Mouse (Mus musculus): ENCODE measurements around the gene Ptpn6. TPM values are rescaled to one million over a fixed set of nuclear protein-coding genes. Genes with fewer than 3 reads are reported as not detected.

The Ptpn6 gene
- polyA plus RNA-seq, 1 experiment from 2014 or later = 16.7 TPM

DNA sequence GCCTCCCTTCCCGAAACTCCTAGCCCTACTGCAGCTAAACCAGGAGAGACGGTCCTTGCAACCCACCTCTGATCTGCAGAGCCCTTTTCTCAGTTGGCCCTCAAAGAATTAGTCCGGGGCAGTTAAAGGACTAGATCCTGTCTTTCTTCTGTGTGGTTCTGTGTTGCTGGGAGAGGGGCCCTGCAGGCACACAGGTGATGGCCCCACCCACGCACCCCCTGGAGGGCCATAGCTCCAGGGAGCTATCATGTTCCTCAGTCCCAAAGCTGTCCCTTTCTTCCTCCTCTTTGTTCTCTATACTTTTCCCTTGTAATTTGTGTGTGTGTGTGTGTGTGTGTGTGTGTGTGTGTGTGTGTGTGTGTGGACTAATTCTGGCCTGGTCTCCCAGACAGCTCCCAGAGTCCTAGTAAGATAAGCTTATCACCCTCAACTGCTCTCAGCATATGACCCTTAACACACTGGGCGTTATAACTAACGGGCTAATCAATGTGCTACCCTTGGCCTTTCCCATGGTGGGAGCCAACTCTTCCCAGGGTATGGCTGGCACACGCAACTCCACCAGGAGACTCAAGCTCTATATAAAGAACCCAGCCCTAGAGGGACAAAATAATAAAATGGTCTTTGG is 19.0 kb downstream of the Ptpn6 start:
- 54% methylated on average over 7 of the region's 7 CpGs for WGBS
- H3K4me1 ChIP-seq (replicated peaks) = peaks cover 5% of the 10 kb centered on the region; the same call in 1 of the 2 replicates
- peak overlapping the region; percentile 42 for H3K4me3 ChIP-seq (replicated peaks)
- H3K9me3 ChIP-seq = no peaks in the 10 kb centered on the region
- peak overlapping the region; percentile 62 for H3K9ac ChIP-seq
- no peaks in the 10 kb centered on the region for H3K27me3 ChIP-seq (replicated peaks)
- peak overlapping the region; percentile 51 for H3K4me2 ChIP-seq (replicated peaks)
- peaks cover 21% of the 10 kb centered on the region for H3K36me3 ChIP-seq
- peak; percentile 45 for ATAC-seq
- peak overlapping the region; percentile 79 for H3K27ac ChIP-seq

DNA sequence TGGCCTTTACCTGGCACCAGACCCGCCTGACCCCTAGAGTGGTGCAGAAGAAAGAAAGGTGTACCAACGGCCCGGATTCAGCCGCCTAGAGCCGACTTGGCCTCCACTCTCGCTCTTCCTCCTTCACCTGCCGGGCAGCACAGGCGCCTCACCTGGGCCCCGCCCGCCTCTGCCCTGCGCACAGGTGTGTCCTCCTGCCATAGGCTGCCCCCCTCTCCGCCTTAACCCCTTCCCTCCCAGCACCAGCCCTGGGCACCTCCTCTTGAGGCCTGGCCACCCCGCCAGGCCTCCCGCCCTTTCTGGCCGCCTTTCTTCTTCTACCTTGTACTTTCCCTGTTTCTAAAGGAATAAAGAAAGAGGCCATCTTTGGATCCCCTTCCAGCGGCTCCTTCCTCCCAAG is 19.8 kb downstream of the Ptpn6 start:
- Histone ChIP-seq H3K9ac (peak overlapping the region; percentile 62), H3K27ac (peak overlapping the region; percentile 79), H3K4me1 (replicated peaks) (peaks cover 10% of the 10 kb centered on the region; the same call in 1 of the 2 replicates), H3K4me3 (replicated peaks) (peak overlapping the region; percentile 42), H3K36me3 (peaks cover 21% of the 10 kb centered on the region), H3K27me3 (replicated peaks) (no peaks in the 10 kb centered on the region), H3K9me3 (no peaks in the 10 kb centered on the region), H3K4me2 (replicated peaks) (peak overlapping the region; percentile 51)
- WGBS = 40% methylated on average over 16 of the region's 16 CpGs
- ATAC-seq = peak; percentile 85

DNA sequence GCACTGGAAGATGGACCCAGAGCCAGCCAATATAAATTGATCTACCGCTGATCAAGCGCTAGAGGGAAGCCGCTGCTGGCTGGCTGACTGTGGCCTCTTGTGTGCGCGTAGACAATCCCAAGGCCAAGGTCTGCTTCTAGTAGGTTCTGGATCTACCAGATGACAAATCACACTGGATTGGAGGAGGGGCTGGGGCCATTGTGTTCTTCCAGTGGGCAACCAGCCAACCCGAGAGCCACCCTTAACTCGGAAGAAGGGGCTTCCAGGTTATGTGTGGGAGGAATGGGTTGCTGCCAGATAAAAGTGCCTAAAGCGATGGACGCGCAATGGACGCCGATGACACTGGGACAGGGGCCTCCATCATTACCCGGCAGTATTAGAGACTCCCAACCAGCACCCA is 20.5 kb downstream of the Ptpn6 start:
- ATAC-seq = no peak
- H3K9me3 ChIP-seq = no peaks in the 10 kb centered on the region
- H3K9ac ChIP-seq = peak overlapping the region; percentile 52
- H3K36me3 ChIP-seq = peaks cover 21% of the 10 kb centered on the region
- peak overlapping the region; percentile 42 for H3K4me3 ChIP-seq (replicated peaks)
- H3K4me2 ChIP-seq (replicated peaks) = peak overlapping the region; percentile 44
- 39% methylated on average over 13 of the region's 13 CpGs for WGBS
- H3K27ac ChIP-seq = peak overlapping the region; percentile 79
- H3K27me3 ChIP-seq (replicated peaks) = no peaks in the 10 kb centered on the region
- H3K4me1 ChIP-seq (replicated peaks) = peaks cover 17% of the 10 kb centered on the region

DNA sequence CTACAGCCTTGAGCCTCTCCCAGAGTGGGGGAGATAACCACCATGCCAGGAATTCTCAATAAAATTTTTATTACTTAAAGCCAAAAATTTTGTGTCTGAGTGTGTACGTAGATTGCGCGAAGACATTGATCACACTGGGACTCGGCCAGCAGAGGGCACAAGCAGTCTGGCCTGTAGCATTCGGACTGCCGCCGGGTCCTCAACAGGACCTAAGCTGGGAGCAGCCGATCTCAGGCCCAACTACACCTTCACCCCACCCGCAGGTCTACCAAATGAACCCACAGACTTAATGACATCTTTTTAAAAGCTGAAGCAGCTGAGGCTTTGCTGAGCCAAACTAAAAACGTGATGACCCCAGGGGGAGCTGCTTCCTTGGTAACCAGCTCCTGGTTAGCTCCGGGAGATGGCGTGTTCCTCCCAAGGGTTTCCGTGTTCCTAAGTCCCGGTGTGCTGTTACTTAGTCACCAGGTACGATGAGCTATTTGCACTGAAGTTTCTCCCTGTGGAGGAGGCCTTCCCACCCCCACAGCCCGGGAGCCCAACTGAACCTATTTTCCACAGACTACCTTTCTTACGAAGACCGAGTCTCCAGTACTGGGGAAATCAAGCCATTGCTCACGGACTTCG is 21.5 kb downstream of the Ptpn6 start:
- Histone ChIP-seq H3K4me2 (replicated peaks) (peak overlapping the region; percentile 44), H3K4me3 (replicated peaks) (peak overlapping the region; percentile 42), H3K27ac (peak overlapping the region; percentile 79), H3K9ac (peak overlapping the region; percentile 52), H3K27me3 (replicated peaks) (no peaks in the 10 kb centered on the region), H3K9me3 (no peaks in the 10 kb centered on the region), H3K4me1 (replicated peaks) (peaks cover 18% of the 10 kb centered on the region), H3K36me3 (peaks cover 21% of the 10 kb centered on the region)
- WGBS = 49% methylated on average over 20 of the region's 20 CpGs
- no peak for ATAC-seq

DNA sequence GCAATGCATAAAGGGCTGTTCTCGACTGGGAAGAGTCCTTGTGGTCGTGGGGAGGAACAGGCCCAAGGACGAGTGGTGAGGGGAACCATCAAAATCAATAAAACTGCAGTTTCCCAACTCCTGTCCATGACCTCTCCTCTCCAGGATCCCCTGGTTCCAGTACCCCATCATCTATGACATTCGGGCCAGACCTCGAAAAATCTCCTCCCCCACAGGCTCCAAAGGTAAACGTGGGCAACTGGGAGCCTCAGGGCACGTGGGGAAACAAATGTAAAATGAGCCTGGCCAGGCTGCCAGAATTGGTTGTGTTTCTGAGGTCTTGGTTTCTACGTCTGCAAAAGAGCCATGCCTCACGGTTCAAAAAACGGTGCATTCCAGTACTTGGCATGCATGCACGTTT is 25.6 kb downstream of the Ptpn6 start:
- 7% methylated on average over 11 of the region's 11 CpGs for WGBS
- peak overlapping the region; percentile 96 for H3K4me3 ChIP-seq (replicated peaks)
- H3K27ac ChIP-seq = peak overlapping the region; percentile 86
- no peak for ATAC-seq
- H3K4me1 ChIP-seq (replicated peaks) = peaks cover 32% of the 10 kb centered on the region
- peaks cover 21% of the 10 kb centered on the region for H3K36me3 ChIP-seq
- no peaks in the 10 kb centered on the region for H3K27me3 ChIP-seq (replicated peaks)
- H3K4me2 ChIP-seq (replicated peaks) = peak overlapping the region; percentile 86
- H3K9ac ChIP-seq = peak overlapping the region; percentile 95
- no peaks in the 10 kb centered on the region for H3K9me3 ChIP-seq

DNA sequence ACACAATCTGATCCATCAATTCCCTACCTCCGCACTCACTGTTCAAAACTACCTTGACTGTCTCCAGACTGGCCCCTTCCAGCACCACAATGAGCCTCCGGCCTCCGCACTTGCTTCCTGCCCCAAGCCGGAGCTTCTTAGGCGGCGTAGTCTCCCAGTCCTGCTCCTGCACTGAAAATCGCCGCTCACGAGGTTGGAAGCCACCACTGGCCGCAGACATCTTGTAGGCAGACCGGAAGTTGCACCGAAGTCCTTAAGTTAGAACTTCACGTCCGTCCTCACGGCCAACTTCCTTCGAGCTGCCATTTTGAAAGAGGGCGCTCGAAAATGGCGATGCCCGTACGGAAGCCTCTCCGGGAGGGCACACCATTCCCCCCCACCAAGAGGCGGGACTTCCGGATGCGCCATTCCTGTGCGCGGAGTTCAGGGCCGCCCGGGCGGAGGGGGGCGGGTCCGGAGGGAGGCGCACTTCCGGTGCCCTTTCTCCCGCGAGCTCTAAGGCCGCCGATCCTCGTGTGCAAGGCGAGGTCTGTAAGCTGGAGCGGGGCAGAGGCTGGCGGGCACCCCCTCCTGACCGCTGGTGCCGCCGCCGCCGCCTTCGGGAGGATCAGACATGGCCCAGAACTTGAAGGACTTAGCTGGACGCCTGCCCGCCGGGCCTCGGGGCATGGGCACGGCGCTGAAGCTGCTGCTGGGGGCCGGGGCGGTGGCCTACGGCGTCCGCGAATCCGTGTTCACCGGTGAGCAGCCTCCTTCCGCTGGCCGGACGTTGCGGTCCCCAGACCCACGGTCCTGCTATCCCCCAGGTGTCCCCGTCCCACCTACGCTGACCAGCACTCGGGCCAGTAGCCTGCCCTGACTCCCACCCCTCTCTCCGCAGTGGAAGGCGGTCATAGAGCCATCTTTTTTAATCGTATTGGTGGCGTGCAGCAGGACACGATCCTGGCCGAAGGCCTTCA is 26.4 kb downstream of the Ptpn6 start, which contains the start of the genes Emg1 and Phb2:
Emg1 (minus strand) TSS at position 355 of the 959 bp plus-strand sequence.
Phb2 (plus strand) TSS at position 513 of the 959 bp plus-strand sequence.
- H3K9ac ChIP-seq = peak within 1 kb of the TSS; percentile 95
- peaks cover 21% of the 10 kb centered on the region for H3K36me3 ChIP-seq
- under 1% methylated on average over 76 of the region's 76 CpGs for WGBS
- peak within 1 kb of the TSS; percentile 88 for H3K27ac ChIP-seq
- peak within 1 kb of the TSS; percentile 96 for H3K4me3 ChIP-seq (replicated peaks)
- peak; percentile 96 for ATAC-seq
- peaks cover 32% of the 10 kb centered on the region for H3K4me1 ChIP-seq (replicated peaks)
- peak within 1 kb of the TSS; percentile 86 for H3K4me2 ChIP-seq (replicated peaks)
- H3K27me3 ChIP-seq (replicated peaks) = no peaks in the 10 kb centered on the region
- no peaks in the 10 kb centered on the region for H3K9me3 ChIP-seq

DNA sequence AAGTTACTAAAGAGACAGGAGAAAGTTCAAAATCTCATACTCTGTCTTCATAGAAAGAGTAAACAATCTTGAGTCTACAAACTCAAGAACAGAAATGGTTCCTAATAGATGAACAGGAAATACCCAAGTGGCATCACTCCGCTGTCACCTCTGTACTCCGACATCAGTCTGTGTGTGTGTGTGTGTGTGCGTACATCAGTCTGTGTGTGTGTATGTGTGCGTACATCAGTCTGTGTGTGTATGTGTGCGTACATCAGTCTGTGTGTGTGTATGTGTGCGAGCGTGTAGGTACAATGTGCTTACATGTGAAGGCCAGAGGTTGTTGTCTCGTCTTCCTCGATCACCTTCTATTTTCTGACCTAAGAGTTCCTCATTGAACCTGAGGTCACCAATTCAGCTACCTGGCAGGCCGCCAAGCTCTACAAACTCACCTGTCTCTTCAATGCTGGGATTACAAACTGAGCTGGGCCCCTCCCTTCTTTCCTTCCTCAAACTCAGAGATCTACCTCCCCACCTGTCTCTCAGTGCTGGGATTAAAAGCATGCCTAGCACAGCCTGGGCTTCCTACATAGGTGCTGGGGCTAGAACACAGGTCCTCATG is 30.1 kb downstream of the Ptpn6 start:
- Histone ChIP-seq H3K9ac (no peak overlapping the region), H3K27ac (no peak overlapping the region), H3K4me3 (replicated peaks) (no peak overlapping the region), H3K4me2 (replicated peaks) (no peak overlapping the region), H3K36me3 (peaks cover 21% of the 10 kb centered on the region), H3K9me3 (no peaks in the 10 kb centered on the region), H3K27me3 (replicated peaks) (no peaks in the 10 kb centered on the region), H3K4me1 (replicated peaks) (peaks cover 19% of the 10 kb centered on the region)
- WGBS = 83% methylated on average over 10 of the region's 10 CpGs
- no peak for ATAC-seq

DNA sequence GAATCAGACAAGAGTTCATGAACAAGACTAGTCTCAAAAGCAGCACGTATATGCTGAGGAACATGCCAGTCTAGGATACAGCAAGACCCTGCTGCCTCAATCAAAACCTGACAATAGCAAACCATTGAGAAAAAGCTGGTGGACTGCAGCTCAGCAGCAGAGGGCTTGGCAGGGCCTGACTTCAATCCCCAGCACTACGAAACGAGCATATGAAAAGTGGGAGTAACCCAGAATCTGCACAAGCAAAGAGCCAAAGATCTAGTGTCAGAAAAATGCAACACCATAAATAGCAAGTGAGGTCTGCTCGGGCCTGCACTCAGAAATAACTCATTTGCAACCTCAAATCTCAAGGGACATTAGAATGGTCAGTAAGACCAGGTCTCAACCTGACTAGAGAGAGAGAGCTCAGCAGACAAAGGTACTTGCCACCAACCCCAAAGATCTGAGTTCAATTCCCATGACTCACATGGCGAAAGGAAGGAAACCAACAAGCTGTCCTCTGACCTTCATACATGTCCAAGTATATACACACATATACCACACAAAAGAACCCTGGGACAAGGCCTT is 32.4 kb downstream of the Ptpn6 start:
- no peaks in the 10 kb centered on the region for H3K9me3 ChIP-seq
- no peak overlapping the region for H3K9ac ChIP-seq
- H3K4me2 ChIP-seq (replicated peaks) = no peak overlapping the region
- ATAC-seq = no peak
- peaks cover 36% of the 10 kb centered on the region for H3K36me3 ChIP-seq
- peaks cover 14% of the 10 kb centered on the region; the same call in 1 of the 2 replicates for H3K4me1 ChIP-seq (replicated peaks)
- no peaks in the 10 kb centered on the region for H3K27me3 ChIP-seq (replicated peaks)
- H3K27ac ChIP-seq = no peak overlapping the region
- no peak overlapping the region for H3K4me3 ChIP-seq (replicated peaks)
- WGBS = 79% methylated on average over 5 of the region's 5 CpGs

DNA sequence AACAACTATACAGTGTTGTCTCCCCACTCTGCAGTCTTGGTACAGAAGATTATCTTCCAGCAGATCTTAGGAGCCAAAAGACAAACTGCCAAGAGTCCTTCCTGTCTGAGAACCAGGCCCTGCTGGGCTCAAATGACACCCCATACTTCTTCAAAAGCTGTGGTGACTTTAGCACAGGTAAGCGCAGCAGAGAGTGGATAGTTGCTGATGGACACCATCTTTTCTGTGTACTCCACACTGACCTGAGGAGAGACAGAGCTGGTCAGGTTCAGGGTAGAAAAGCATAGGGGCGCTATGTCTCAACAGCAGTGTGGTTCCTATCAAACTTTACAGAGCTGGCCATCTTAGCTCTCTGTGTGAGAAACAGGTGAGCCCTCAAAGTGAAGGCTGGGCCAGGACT is 34.1 kb downstream of the Ptpn6 start:
- no peaks in the 10 kb centered on the region for H3K9me3 ChIP-seq
- H3K4me3 ChIP-seq (replicated peaks) = no peak overlapping the region
- H3K27me3 ChIP-seq (replicated peaks) = no peaks in the 10 kb centered on the region
- 0 out of 2 replicates have a peak, but pooled peaks cover 7% of the 10 kb centered on the region for H3K4me1 ChIP-seq (replicated peaks)
- no peak overlapping the region for H3K27ac ChIP-seq
- ATAC-seq = no peak
- 97% methylated on average over 2 of the region's 2 CpGs for WGBS
- H3K36me3 ChIP-seq = peaks cover 44% of the 10 kb centered on the region
- H3K9ac ChIP-seq = no peak overlapping the region
- H3K4me2 ChIP-seq (replicated peaks) = no peak overlapping the region

DNA sequence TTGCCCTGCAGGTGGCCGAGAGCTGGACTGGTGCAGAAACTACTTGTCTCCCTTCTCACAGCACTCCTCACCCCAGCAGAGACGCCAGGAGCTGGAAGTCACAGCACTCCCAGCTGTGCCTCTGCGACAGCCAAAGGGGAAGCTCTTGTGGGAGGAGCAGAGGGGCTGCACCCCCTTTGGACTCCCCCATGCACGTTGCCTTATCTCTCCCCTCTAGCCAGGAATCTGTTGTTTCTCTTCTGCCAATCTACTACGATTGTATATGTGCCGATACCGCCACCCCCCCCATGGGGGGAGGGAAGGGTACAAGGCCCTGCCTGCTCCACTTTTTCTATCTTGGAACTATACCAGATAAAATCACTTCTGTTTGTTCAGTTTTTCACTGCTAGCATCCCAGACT is 34.7 kb downstream of the Ptpn6 start:
- H3K9ac ChIP-seq = no peak overlapping the region
- peaks cover 49% of the 10 kb centered on the region for H3K36me3 ChIP-seq
- H3K4me1 ChIP-seq (replicated peaks) = 0 out of 2 replicates have a peak, but pooled peaks cover 6% of the 10 kb centered on the region
- no peaks in the 10 kb centered on the region for H3K27me3 ChIP-seq (replicated peaks)
- 58% methylated on average over 7 of the region's 7 CpGs for whole genome bisulfite sequencing
- ATAC-seq = no peak
- H3K4me3 ChIP-seq (replicated peaks) = no peak overlapping the region
- H3K27ac ChIP-seq = no peak overlapping the region
- H3K4me2 ChIP-seq (replicated peaks) = no peak overlapping the region
- H3K9me3 ChIP-seq = no peaks in the 10 kb centered on the region

DNA sequence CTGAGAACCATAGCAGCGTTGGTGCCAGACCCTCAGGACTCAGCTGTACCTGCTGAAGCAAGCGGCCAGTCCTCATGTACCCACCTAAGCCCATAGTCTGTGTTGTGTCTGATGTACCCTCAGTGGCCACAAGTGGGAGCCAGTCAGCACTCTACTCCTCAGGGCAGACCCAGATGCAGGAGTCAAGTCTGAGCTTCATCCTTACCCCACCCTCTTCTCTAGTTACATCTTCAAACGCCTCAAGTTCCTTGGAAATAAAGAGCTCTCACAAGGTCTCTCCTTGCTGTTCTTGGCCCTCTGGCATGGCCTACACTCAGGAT is 35.8 kb downstream of the Ptpn6 start:
- Histone ChIP-seq H3K9ac (no peak overlapping the region), H3K36me3 (peaks cover 49% of the 10 kb centered on the region)

More for the DNA sequence above, 35.8 kb downstream of the Ptpn6 start:
- H3K4me2 ChIP-seq (replicated peaks) = no peak overlapping the region
- WGBS = 46% methylated on average over 3 of the region's 3 CpGs
- no peak overlapping the region for H3K4me3 ChIP-seq (replicated peaks)
- H3K9me3 ChIP-seq = no peaks in the 10 kb centered on the region
- no peaks in the 10 kb centered on the region for H3K27me3 ChIP-seq (replicated peaks)
- ATAC-seq = peak; percentile 66
- H3K27ac ChIP-seq = no peak overlapping the region
- H3K4me1 ChIP-seq (replicated peaks) = 0 out of 2 replicates have a peak, but pooled peaks cover 3% of the 10 kb centered on the region
